Mouse (Mus musculus) brain, embryonic 14.5 days (tissue): ENCODE measurements around the gene Zfp423.

Experiments used
- CTCF ChIP-seq: fragments of 200-500 bp; IDR thresholded peaks from 2 replicates; pipeline ENCODE4 v1.5.1; 2012; ENCODE audit warnings: inconsistent platforms, mild to moderate bottlenecking, moderate library complexity, borderline replicate concordance; ENCODE audit not compliant: insufficient read depth, insufficient read length; ENCODE audit errors: extremely low read depth
- POLR2A ChIP-seq: fragments of 200-500 bp; IDR thresholded peaks from 2 replicates; pipeline ENCODE4 v1.6.1; 2012; ENCODE audit warnings: mild to moderate bottlenecking, inconsistent platforms, borderline replicate concordance; ENCODE audit not compliant: poor library complexity, insufficient read depth, insufficient read length, severe bottlenecking; ENCODE audit errors: extremely low read depth

DNA sequence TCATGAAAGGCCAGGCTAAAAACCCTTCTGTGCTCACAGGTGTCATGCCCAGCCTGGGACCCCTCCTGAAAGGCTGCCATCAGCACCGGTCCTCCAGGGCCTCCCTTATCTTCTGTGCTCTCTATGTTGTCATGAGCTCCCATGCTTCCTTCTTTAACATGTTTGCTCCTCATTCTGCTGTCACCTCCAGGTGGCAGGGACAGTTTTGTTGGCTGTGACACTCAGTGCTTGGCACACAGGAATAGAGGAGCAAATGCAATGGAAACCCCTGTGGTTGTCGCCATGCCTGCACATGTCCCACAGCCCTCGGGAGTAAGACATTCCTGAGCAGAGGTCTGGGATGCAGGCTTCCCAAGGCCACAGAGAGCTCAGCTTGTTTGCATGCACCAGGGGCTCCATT, 194.1 kb downstream of the Zfp423 start:
- TF ChIP-seq CTCF (no peak), POLR2A (no peak)
